Mouse (Mus musculus): ENCODE measurements around the gene Gm20773. TPM values are rescaled to one million over a fixed set of nuclear protein-coding genes. Genes with fewer than 3 reads are reported as not detected.
"Not testable (repeated sequence)": the region's sequence is repeated elsewhere in the genome, so short reads cannot be mapped to it uniquely, and the experiment has no call there.

Gene Gm20773
- not detected for total RNA-seq (2021)
- long read RNA-seq, experiment 1, result 0 reads
- long read RNA-seq, experiment 2, result 0 reads

DNA sequence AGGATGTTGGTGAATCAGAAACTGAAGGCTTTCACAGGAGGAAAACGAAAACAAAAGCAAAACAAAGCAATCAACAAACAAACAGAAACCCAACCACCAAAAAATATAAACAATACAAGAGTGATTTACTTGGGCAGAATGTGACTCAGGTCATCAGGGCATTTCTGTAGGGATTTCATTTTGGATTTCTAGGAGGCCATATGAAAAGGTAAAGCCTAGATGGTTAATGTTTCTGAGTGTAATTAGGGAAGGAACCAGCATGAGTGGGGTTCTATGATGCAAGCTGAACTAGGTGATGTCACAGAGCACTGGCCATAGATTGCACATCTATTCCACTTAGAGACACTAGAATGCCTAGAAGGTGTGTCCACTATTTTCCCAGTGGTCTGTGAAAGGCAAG lies at the start of gene Gm20773:
Gene Gm20773 (plus strand): TSS at position 301 of the 400 bp plus-strand sequence.
- not testable (repeated sequence) for DNase-seq (ENCODE audit: low spot score in 2 of 2); H3K27ac ChIP-seq; H3K4me3 ChIP-seq

GRCm38 (mm10) chrY:13465479-13465878 lies 28.3 kb upstream of the Gm20773 start, which contains the start of gene Gm21866:
Gene Gm21866, minus strand, starts transcription at chrY:13465579.
- H3K27ac ChIP-seq; H3K4me3 ChIP-seq; DNase-seq (ENCODE audit: low spot score in 2 of 2): not testable (repeated sequence)

Other genes with a start within 250 kb of the Gm20773 start
- gene Gm21440, start 241.6 kb upstream of the Gm20773 start, total RNA-seq (2021), result not detected
- not detected for gene Gm21454, start 241.6 kb upstream of the Gm20773 start, total RNA-seq (2021)
- not detected for gene Gm21725, start 145.0 kb upstream of the Gm20773 start, total RNA-seq (2021)
- not detected for gene Gm21866, start 28.4 kb upstream of the Gm20773 start, total RNA-seq (2021)

All from layer of hippocampus, adult 2 months (tissue).